Mouse (Mus musculus) liver, embryonic 18 days (tissue): Measurements from ENCODE around the gene Mbtps2. TPM values are rescaled to one million over a fixed set of nuclear protein-coding genes. Genes with fewer than 3 reads are reported as not detected.

ENCODE experiments used
- polyA plus RNA-seq: library from polyadenylated mRNA; depleted of rRNA; stranded (reverse); fragments of >200 nt; gene quantifications from 2 replicates; pipeline ENCODE4 v1.2.3, GENCODE M21; 2012; rRNA removed

The Mbtps2 gene
- 5.6 and 6.5 TPM in 2 replicates for polyA plus RNA-seq

GRCm38 (mm10) chrX:157598186-157598996 lies at the start of gene Mbtps2:
Gene Mbtps2 (minus strand): TSS chrX:157598715.

GRCm38 (mm10) chrX:157568840-157569239 lies 29.7 kb downstream of the Mbtps2 start, which contains the start of gene Yy2:
Gene Yy2 (minus strand): TSS chrX:157568985.

GRCm38 (mm10) chrX:157491944-157492726 lies 106.4 kb downstream of the Mbtps2 start, which contains the start of gene Sms:
Gene Sms (minus strand): TSS chrX:157492287.

Other genes with a start within 250 kb of the Mbtps2 start
- gene Phex, start 183.4 kb downstream of the Mbtps2 start, polyA plus RNA-seq = 0.01 and 0.02 TPM in 2 replicates
- 12.0 and 12.7 TPM in 2 replicates for gene Sms, start 106.4 kb downstream of the Mbtps2 start, polyA plus RNA-seq
- 0.26 and 0.54 TPM in 2 replicates for gene Yy2, start 29.7 kb downstream of the Mbtps2 start, polyA plus RNA-seq
- gene Smpx, start 100.2 kb upstream of the Mbtps2 start, polyA plus RNA-seq = 0.14 and 0.24 TPM in 2 replicates
- gene Klhl34, start 219.7 kb upstream of the Mbtps2 start, polyA plus RNA-seq = not detected in 2 replicates